Mouse (Mus musculus): ENCODE data around the gene Stt3b. TPM values are rescaled to one million over a fixed set of nuclear protein-coding genes. Genes with fewer than 3 reads are reported as not detected.
"Not testable (repeated sequence)": the region's sequence is repeated elsewhere in the genome, so short reads cannot be mapped to it uniquely, and the experiment has no call there.

The Stt3b gene
- polyA plus RNA-seq, 1 experiment from 2014 or later = 116 TPM

GRCm38 (mm10) chr9:115293920-115294594 lies 16.2 kb downstream of the Stt3b start:
- 90% methylated on average over 10 of the region's 10 CpGs for WGBS
- no peaks in the 10 kb centered on the region for H3K4me1 ChIP-seq (ENCODE audit: control insufficient read depth, insufficient read depth, low read length)

GRCm38 (mm10) chr9:115287774-115288434 lies 22.3 kb downstream of the Stt3b start:
- no peak overlapping the region for H3K27ac ChIP-seq (replicated peaks; ENCODE audit: low read depth, low read length)
- H3K9ac ChIP-seq (ENCODE audit: low read depth, low read length) = no peak overlapping the region
- H3K9me3 ChIP-seq (ENCODE audit: control insufficient read depth, low read length) = no peaks in the 10 kb centered on the region
- no peak overlapping the region for H3K4me2 ChIP-seq (ENCODE audit: low read depth, low read length)
- H3K36me3 ChIP-seq (ENCODE audit: control insufficient read depth, insufficient read depth, low read length) = no peaks in the 10 kb centered on the region
- H3K4me3 ChIP-seq (ENCODE audit: low read depth, low read length) = no peak overlapping the region
- no peaks in the 10 kb centered on the region for H3K27me3 ChIP-seq (replicated peaks; ENCODE audit: control insufficient read depth, insufficient read depth, low read length)
- ATAC-seq (ENCODE audit: low read depth) (no peak), DNase-seq (ENCODE audit: low spot score) (no peak)
- 83% methylated on average over 6 of the region's 6 CpGs for WGBS
- no peaks in the 10 kb centered on the region for H3K4me1 ChIP-seq (ENCODE audit: control insufficient read depth, insufficient read depth, low read length)

More at GRCm38 (mm10) chr9:115293920-115294594, 16.2 kb downstream of the Stt3b start:
- peak; percentile 24 for DNase-seq (ENCODE audit: low spot score)
- Histone ChIP-seq H3K27ac (replicated peaks; ENCODE audit: low read depth, low read length) (no peak overlapping the region), H3K4me3 (ENCODE audit: low read depth, low read length) (no peak overlapping the region), H3K27me3 (replicated peaks; ENCODE audit: control insufficient read depth, insufficient read depth, low read length) (no peaks in the 10 kb centered on the region), H3K36me3 (ENCODE audit: control insufficient read depth, insufficient read depth, low read length) (no peaks in the 10 kb centered on the region), H3K9ac (ENCODE audit: low read depth, low read length) (no peak overlapping the region), H3K9me3 (ENCODE audit: control insufficient read depth, low read length) (no peaks in the 10 kb centered on the region), H3K4me2 (ENCODE audit: low read depth, low read length) (no peak overlapping the region)
- no peak for ATAC-seq (ENCODE audit: low read depth)

- 60% methylated on average over 4 of the region's 4 CpGs for WGBS
Observed at GRCm38 (mm10) chr9:115284385-115284784, 25.8 kb downstream of the Stt3b start.

GRCm38 (mm10) chr9:115283403-115283802 lies 26.8 kb downstream of the Stt3b start:
- no peaks in the 10 kb centered on the region for H3K9me3 ChIP-seq (ENCODE audit: control insufficient read depth, low read length)
- ATAC-seq (ENCODE audit: low read depth) = no peak
- 90% methylated on average over 4 of the region's 4 CpGs for WGBS
- no peak for DNase-seq (ENCODE audit: low spot score)
- H3K27ac ChIP-seq (replicated peaks; ENCODE audit: low read depth, low read length) = no peak overlapping the region
- H3K4me1 ChIP-seq (ENCODE audit: control insufficient read depth, insufficient read depth, low read length) = no peaks in the 10 kb centered on the region
- no peaks in the 10 kb centered on the region for H3K27me3 ChIP-seq (replicated peaks; ENCODE audit: control insufficient read depth, insufficient read depth, low read length)
- peaks cover 18% of the 10 kb centered on the region for H3K36me3 ChIP-seq (ENCODE audit: control insufficient read depth, insufficient read depth, low read length)
- H3K9ac ChIP-seq (ENCODE audit: low read depth, low read length) = no peak overlapping the region
- H3K4me3 ChIP-seq (ENCODE audit: low read depth, low read length) = no peak overlapping the region
- H3K4me2 ChIP-seq (ENCODE audit: low read depth, low read length) = no peak overlapping the region

More at GRCm38 (mm10) chr9:115284385-115284784, 25.8 kb downstream of the Stt3b start:
- no peak overlapping the region for H3K4me3 ChIP-seq (ENCODE audit: low read depth, low read length)
- H3K27me3 ChIP-seq (replicated peaks; ENCODE audit: control insufficient read depth, insufficient read depth, low read length) = no peaks in the 10 kb centered on the region
- no peak overlapping the region for H3K4me2 ChIP-seq (ENCODE audit: low read depth, low read length)
- H3K4me1 ChIP-seq (ENCODE audit: control insufficient read depth, insufficient read depth, low read length) = no peaks in the 10 kb centered on the region
- ATAC-seq (ENCODE audit: low read depth) (no peak), DNase-seq (ENCODE audit: low spot score) (no peak)
- H3K9me3 ChIP-seq (ENCODE audit: control insufficient read depth, low read length) = no peaks in the 10 kb centered on the region
- no peak overlapping the region for H3K9ac ChIP-seq (ENCODE audit: low read depth, low read length)
- H3K36me3 ChIP-seq (ENCODE audit: control insufficient read depth, insufficient read depth, low read length) = peaks cover 8% of the 10 kb centered on the region
- no peak overlapping the region for H3K27ac ChIP-seq (replicated peaks; ENCODE audit: low read depth, low read length)

GRCm38 (mm10) chr9:115278641-115279040 lies 31.6 kb downstream of the Stt3b start:
- Histone ChIP-seq H3K27ac (replicated peaks; ENCODE audit: low read depth, low read length) (no peak overlapping the region), H3K9ac (ENCODE audit: low read depth, low read length) (no peak overlapping the region), H3K36me3 (ENCODE audit: control insufficient read depth, insufficient read depth, low read length) (peaks cover 55% of the 10 kb centered on the region), H3K4me3 (ENCODE audit: low read depth, low read length) (no peak overlapping the region), H3K4me2 (ENCODE audit: low read depth, low read length) (no peak overlapping the region), H3K9me3 (ENCODE audit: control insufficient read depth, low read length) (0 out of 2 replicates have a peak, but pooled peaks cover 5% of the 10 kb centered on the region), H3K4me1 (ENCODE audit: control insufficient read depth, insufficient read depth, low read length) (no peaks in the 10 kb centered on the region), H3K27me3 (replicated peaks; ENCODE audit: control insufficient read depth, insufficient read depth, low read length) (no peaks in the 10 kb centered on the region)
- ATAC-seq (ENCODE audit: low read depth) (no peak), DNase-seq (ENCODE audit: low spot score) (no peak)
- WGBS = 93% methylated on average over 1 of the region's 1 CpGs

- Histone ChIP-seq H3K27ac (replicated peaks; ENCODE audit: low read depth, low read length) (no peak overlapping the region), H3K27me3 (replicated peaks; ENCODE audit: control insufficient read depth, insufficient read depth, low read length) (no peaks in the 10 kb centered on the region), H3K4me1 (ENCODE audit: control insufficient read depth, insufficient read depth, low read length) (no peaks in the 10 kb centered on the region), H3K4me2 (ENCODE audit: low read depth, low read length) (no peak overlapping the region), H3K9ac (ENCODE audit: low read depth, low read length) (no peak overlapping the region), H3K36me3 (ENCODE audit: control insufficient read depth, insufficient read depth, low read length) (peaks cover 73% of the 10 kb centered on the region), H3K4me3 (ENCODE audit: low read depth, low read length) (no peak overlapping the region), H3K9me3 (ENCODE audit: control insufficient read depth, low read length) (0 out of 2 replicates have a peak, but pooled peaks cover 5% of the 10 kb centered on the region)
- DNase-seq (ENCODE audit: low spot score) (no peak), ATAC-seq (ENCODE audit: low read depth) (no peak)
- WGBS = 86% methylated on average over 6 of the region's 6 CpGs
Observed at GRCm38 (mm10) chr9:115274806-115275205, 35.4 kb downstream of the Stt3b start.

- Histone ChIP-seq H3K27ac (replicated peaks; ENCODE audit: low read depth, low read length) (no peak overlapping the region), H3K4me2 (ENCODE audit: low read depth, low read length) (no peak overlapping the region), H3K9ac (ENCODE audit: low read depth, low read length) (no peak overlapping the region), H3K9me3 (ENCODE audit: control insufficient read depth, low read length) (0 out of 2 replicates have a peak, but pooled peaks cover 5% of the 10 kb centered on the region), H3K4me3 (ENCODE audit: low read depth, low read length) (no peak overlapping the region), H3K36me3 (ENCODE audit: control insufficient read depth, insufficient read depth, low read length) (peaks cover 57% of the 10 kb centered on the region), H3K27me3 (replicated peaks; ENCODE audit: control insufficient read depth, insufficient read depth, low read length) (no peaks in the 10 kb centered on the region), H3K4me1 (ENCODE audit: control insufficient read depth, insufficient read depth, low read length) (no peaks in the 10 kb centered on the region)
- 97% methylated on average over 7 of the region's 7 CpGs for WGBS
- DNase-seq (ENCODE audit: low spot score) (no peak), ATAC-seq (ENCODE audit: low read depth) (no peak)
Observed at GRCm38 (mm10) chr9:115273095-115273649, 37.0 kb downstream of the Stt3b start.

- peaks cover 54% of the 10 kb centered on the region for H3K36me3 ChIP-seq (ENCODE audit: control insufficient read depth, insufficient read depth, low read length)
- not testable (repeated sequence) for ATAC-seq (ENCODE audit: low read depth); H3K9ac ChIP-seq (ENCODE audit: low read depth, low read length); H3K27me3 ChIP-seq (replicated peaks; ENCODE audit: control insufficient read depth, insufficient read depth, low read length); DNase-seq (ENCODE audit: low spot score); H3K27ac ChIP-seq (replicated peaks; ENCODE audit: low read depth, low read length); H3K4me1 ChIP-seq (ENCODE audit: control insufficient read depth, insufficient read depth, low read length); H3K4me2 ChIP-seq (ENCODE audit: low read depth, low read length); H3K9me3 ChIP-seq (ENCODE audit: control insufficient read depth, low read length); H3K4me3 ChIP-seq (ENCODE audit: low read depth, low read length)
- 74% methylated on average over 2 of the region's 5 CpGs for WGBS
Observed at GRCm38 (mm10) chr9:115272451-115272850, 37.8 kb downstream of the Stt3b start.
